Mouse (Mus musculus): Measurements from ENCODE around the gene Dock10.
A peak's percentile ranks its signal among the peaks of the same experiment; 100 is the strongest.

The Dock10 gene

GRCm38 (mm10) chr1:80727403-80727802 lies 30.9 kb downstream of the Dock10 start:
- no peak for DNase-seq

DNA sequence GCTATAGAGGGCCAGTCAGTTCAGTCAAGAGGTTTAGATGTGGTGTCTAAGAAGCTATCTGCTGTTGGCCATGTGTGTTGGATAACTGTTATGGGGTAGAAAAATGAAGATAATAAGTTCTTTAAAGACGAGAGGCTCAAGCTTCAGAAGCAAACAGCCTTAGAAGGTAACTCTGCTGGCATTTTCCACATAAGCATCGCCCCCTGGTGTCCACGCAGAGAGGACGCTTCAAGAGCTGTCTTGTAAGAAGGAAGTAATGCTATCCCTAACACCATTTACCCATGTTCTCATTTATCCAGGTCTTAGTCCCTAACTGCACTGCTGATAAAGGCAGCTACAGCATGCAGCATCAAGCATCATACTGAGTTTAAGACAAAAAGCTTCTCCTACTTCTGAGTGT lies 35.7 kb downstream of the Dock10 start:
- peak; percentile 48 to 60 for DNase-seq

GRCm38 (mm10) chr1:80722001-80722400 lies 36.3 kb downstream of the Dock10 start:
- DNase-seq = no peak

GRCm38 (mm10) chr1:80721181-80721580 lies 37.1 kb downstream of the Dock10 start:
- no peak for DNase-seq

GRCm38 (mm10) chr1:80720146-80720545 lies 38.2 kb downstream of the Dock10 start:
- DNase-seq = no peak

- DNase-seq = peak; percentile 20 to 43
Measured at GRCm38 (mm10) chr1:80719436-80719835, 38.9 kb downstream of the Dock10 start.

GRCm38 (mm10) chr1:80718666-80719065 lies 39.7 kb downstream of the Dock10 start:
- peak in 1 of 2 experiments; percentile 38 for DNase-seq

DNA sequence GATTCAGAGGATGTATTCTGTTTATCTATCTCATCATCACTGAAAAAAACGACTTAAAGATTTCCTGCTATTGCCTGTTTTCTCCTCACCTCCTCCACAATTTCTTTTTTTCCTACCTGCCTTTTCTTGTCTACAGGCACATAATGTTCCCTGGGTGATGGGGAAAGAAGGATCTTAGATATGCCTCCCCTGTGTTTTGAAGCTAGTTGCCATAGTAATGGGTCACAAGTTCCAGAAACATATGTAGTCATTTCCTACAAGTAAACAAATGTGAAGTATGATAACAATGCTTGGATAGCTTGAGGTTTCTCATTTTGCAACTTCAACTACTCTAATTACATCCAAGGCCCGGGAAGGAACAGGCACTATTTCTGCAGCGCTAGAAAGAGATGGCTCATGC lies 42.4 kb downstream of the Dock10 start:
- no peak for DNase-seq

- no peak for DNase-seq
Measured at GRCm38 (mm10) chr1:80713920-80714319, 44.4 kb downstream of the Dock10 start.

DNA sequence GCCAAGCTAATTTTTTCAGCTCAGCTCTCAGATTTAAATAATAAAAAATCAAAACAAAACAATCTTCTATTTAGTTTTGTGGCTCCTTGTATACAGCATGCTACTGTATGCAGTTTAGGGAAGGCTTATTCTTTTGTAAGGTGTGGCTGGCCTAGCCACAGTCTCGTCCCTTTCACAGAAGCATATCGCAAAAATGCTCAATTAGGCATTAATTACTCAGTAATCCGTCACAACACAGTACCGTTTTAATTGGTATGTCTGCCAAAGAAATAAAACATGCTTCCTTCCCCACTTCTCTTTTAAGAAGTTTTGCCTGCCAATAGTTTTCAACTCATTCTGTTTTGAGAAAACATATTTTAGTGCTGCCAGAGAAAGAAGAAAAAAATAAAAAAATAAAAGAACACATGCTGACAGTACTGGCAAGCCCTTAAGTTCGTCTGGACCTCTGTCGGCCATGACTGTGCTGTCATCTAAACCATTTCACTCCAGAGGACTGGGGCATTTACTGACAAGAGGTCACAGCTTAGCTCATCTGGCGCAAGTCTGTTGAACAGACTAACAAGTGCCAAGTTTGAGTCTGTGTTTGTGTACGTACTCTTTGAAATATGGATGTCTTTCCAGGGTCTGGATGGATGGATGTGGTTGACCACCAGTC lies 47.6 kb downstream of the Dock10 start:
- DNase-seq = no peak

DNA sequence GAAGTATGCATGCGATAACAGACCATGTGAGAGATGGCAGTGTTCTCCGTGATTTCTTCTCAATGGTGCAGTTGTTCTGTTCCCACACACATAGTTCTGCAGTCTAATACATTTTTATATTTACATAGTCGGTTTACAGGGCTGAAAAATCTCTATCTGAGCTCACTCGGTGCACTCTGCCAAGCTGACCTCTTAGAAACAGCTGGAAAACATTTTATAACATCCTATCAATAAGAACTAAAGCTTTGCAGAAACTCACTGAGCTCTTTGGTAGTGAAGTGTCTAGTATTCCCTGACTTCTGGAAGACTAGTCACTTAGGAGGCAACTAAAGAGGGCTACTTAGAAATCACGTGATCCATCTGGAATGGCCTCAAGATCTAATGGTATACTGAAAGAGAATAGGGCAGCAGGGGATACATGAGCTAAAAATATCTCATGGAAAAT lies 48.2 kb downstream of the Dock10 start:
- no peak for DNase-seq

DNA sequence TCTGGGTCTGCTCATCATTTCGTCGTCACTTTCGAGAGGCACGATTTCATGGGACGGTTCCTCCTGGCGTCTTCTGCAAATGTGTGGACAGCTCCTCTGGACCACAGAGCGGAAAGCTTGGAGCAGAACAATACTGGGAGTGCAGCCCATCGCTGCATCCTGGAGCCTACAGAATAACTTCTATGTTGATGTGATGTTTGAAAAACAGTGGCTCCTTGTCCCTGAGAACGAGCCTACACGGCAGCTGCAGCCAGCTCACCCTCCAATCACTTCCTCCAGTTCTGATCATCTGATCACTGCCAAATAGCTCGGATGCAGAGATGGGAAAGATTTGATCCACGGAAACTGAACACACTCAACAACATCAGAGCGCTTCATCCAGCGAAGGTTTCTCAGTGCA lies 49.0 kb downstream of the Dock10 start:
- DNase-seq = no peak

DNA sequence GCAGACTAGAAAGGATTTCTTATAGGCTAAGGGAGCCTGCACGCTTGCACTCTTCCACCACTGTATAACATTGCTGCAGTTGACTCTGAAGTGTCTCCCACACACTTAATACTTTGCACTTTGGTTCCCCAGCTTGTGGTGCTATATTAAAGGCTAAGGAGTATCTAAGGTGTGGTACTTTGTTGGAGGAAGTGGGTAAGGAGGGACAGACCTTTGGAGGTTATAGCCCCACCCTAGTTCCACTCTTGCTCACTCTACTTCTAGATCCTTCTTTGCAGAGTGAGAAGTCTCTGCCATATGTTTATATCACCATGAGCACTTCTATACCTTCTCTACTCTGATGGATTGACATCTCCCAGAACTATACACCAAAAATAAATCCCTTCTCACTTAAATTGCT lies 55.0 kb downstream of the Dock10 start:
- DNase-seq = no peak

DNA sequence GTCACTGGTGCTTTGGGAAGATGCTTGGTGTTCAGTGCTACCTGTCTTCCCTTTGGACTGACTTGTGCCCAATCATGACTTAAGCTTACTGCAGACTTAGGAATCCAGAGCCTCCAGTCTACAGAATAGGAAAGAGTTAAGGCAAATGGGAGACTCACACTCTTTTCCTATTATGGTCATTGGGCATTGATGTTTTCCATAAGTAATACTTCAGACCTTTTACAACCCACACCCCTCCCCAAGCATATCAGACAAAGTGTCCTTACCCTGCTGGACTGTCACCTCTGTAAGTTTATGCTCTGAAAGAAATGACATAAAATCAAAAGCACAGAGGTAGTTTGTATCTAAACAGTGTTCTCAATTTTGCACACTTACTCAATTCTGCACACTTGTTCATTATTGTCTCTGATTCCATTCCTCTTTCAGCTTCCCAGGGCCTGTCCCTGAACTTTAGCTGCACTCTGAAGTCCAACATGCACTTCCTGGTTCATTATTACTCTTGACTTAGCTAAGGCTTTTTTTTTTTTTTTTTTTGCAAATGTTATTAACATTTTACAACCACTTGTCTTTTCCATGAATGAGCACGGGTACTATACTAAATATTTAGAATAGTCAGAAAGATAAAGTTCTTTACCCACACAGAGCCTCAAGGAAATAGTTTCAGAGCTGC lies 82.2 kb downstream of the Dock10 start:
- no peak for DNase-seq

DNA sequence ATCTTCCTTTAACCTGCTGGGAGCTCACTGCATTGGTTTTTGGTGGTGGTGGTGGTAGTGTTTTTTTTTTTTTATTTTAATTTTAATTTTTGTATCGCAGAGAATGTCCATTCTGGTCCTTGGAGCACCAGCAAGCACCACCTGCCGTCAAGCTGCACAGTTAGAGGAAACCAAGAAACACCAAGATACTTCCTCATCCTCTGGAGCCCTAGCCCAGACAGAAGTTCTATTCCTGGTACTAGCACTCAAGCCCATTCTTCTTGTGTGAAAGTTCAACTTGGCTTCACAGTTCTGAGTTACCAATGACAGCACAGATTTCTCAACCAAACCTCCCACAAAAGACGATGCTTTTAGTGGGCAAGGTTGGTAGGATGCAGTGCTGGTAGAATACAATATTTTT lies 86.6 kb downstream of the Dock10 start:
- DNase-seq = no peak

- no peak for DNase-seq
Measured at GRCm38 (mm10) chr1:80671056-80671455, 87.3 kb downstream of the Dock10 start.

GRCm38 (mm10) chr1:80670387-80670786 lies 87.9 kb downstream of the Dock10 start:
- DNase-seq = no peak

- no peak for DNase-seq
Measured at GRCm38 (mm10) chr1:80665761-80666160, 92.6 kb downstream of the Dock10 start.

- no peak for DNase-seq
Measured at GRCm38 (mm10) chr1:80665161-80665560, 93.2 kb downstream of the Dock10 start.

DNA sequence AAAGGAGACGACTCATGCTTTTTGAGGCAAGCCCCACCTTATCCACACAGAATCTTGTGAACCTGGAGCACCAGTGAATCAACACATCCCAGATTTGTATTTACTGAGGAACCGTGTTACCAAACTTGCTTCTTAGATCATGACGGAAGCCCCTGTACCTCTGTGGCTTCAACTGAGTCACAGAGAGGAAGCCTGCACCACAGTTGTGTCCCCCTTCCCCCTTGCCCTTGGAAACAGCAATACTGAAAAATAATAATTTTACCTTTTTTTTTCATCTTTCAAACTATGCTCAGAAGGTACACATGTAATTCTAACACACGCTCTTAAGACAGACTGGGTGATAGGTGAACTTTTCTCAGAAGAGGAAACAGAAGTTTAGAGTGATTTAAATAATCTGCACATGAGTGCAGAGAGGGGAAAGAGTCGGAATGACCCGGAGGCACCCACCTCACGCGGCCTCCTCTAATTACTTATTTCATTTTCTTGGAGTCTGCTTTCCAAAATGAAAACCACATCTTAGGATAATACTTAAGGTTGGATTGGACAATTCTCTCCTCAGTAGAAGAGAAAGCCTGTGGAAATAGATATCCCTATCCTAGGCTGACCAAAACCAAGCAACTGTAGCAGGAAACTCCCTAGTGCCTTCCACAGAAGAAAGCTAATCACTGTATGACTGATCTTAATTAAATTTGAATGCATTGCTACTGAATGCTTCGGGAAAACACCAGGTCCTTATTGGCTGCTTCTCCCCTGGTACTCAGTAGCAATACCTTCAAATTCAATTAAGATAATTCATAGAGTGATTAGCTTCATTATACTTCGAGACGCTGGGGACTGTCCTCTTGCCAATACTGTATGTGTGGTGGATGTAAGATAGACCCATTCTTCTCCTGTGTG lies 96.6 kb downstream of the Dock10 start:
- no peak for DNase-seq

DNA sequence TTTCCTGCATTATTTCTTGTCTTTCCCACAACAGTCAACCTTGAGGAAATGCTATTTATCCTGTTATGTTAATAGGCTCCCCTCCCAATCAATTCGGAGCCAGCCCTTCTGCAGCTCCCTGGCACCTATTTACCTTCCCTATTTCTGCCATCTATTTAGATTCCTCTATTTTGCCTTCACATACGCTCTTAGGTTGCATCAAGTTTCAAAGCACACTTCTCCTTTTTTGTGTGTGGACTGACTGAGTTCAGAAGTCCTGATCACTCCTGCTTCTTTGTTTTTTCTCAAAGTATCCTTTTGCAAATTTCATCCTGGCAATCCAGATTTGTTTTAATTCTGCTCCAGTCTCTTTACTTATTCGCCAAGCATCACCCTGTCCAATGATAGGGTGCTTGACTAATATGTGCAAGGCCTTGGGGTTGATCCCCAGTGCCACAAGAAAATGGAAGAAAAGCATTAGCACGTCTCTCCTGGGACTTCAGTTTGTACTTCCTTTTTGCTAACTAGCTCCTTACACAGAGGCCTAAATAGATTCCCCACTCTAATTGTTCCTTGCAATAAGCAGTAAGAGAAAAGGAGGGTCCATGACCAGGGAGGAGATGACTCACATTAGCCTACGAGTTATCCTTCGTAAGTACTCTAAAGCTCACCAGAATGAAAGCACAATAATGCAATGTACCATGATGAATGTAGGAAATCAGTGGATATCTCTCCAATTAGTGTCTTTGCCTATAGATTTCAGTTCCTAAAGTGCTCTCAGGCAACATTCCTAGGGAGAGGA lies 98.7 kb downstream of the Dock10 start:
- no peak for DNase-seq

GRCm38 (mm10) chr1:80656389-80656788 lies 101.9 kb downstream of the Dock10 start:
- DNase-seq = no peak

- DNase-seq = no peak
Measured at GRCm38 (mm10) chr1:80655854-80656253, 102.5 kb downstream of the Dock10 start.

Data from cerebellum, postnatal 14 days (tissue).